Mouse (Mus musculus): ENCODE measurements around the gene Dpp6.

- TF ChIP-seq CHD1 (IDR thresholded peaks at IDR 0.05; ENCODE audit: low read depth, low read length) (no peak), CTCF (IDR thresholded peaks at IDR 0.05 in 2 of 3, conservative IDR thresholded peaks at IDR 0.05 in 1 of 3; ENCODE audit: control insufficient read depth in 1 of 3, insufficient read depth in 1 of 3, low read depth in 2 of 3, low read length in 3 of 3, poor library complexity in 1 of 3, severe bottlenecking in 1 of 3) (no peak), POLR2A (IDR thresholded peaks at IDR 0.05; ENCODE audit: control insufficient read depth in 1 of 2, insufficient read depth in 1 of 2, low read depth in 1 of 2, low read length in 2 of 2, poor library complexity in 1 of 2) (no peak), ZNF384 (IDR thresholded peaks at IDR 0.05; ENCODE audit: low read depth, low read length) (no peak), RAD21 (IDR thresholded peaks at IDR 0.05; ENCODE audit: low read depth, low read length) (no peak), POLR2AphosphoS2 (IDR thresholded peaks at IDR 0.05; ENCODE audit: low read length) (no peak), EP300 (IDR thresholded peaks at IDR 0.05; ENCODE audit: low read depth in 1 of 2, low read length in 2 of 2) (no peak), TAL1 (IDR thresholded peaks at IDR 0.05; ENCODE audit: low read length) (no peak), ZC3H11A (IDR thresholded peaks at IDR 0.05; ENCODE audit: low read depth, low read length) (no peak), MXI1 (IDR thresholded peaks at IDR 0.05; ENCODE audit: low read depth, low read length) (no peak), GATA1 (IDR thresholded peaks at IDR 0.05; ENCODE audit: low read depth, low read length) (no peak)
Observed at GRCm38 (mm10) chr5:27526906-27527305, 709.9 kb downstream of the Dpp6 start.

All from MEL (cell line).